Comparison of ENCODE assay signal across 8 mouse cellular contexts in genomic region chr9:80332153-80332552, GRCm38 (mm10).
A peak's percentile ranks its signal among the peaks of the same experiment; 100 is the strongest.
DNase-seq lines count a peak whose midpoint lies in the region; ATAC-seq and TF ChIP-seq lines count a peak whose summit lies in the region.

No protein-coding gene starts in this region.

- peak overlapping the region; percentile 44 for H3K4me2 ChIP-seq in embryonic facial prominence, embryonic 12.5 days (replicated peaks)
- H3K4me2 ChIP-seq in liver, embryonic 14.5 days (ENCODE audit: low read depth): peak overlapping the region; percentile 36; the same call in 1 of the 2 replicates
- H3K4me2 ChIP-seq in neural tube, embryonic 15.5 days: peak overlapping the region; percentile 64

- no peak for TF ChIP-seq EP300 in liver, embryonic 14.5 days (IDR thresholded peaks at IDR 0.05; ENCODE audit: low read depth)

- 0 out of 2 replicates have a peak overlapping the region, but pooled peaks have one; percentile 10 for H3K4me3 ChIP-seq in embryonic facial prominence, embryonic 12.5 days
- no peak overlapping the region for H3K4me3 ChIP-seq in liver, embryonic 14.5 days (ENCODE audit: insufficient read depth in 1 of 2, low read depth in 2 of 2, low read length in 2 of 2)
- H3K4me3 ChIP-seq in neural tube, embryonic 15.5 days (replicated peaks): peak overlapping the region; percentile 28

- no peaks in the 10 kb centered on the region for H3K36me3 ChIP-seq in embryonic facial prominence, embryonic 12.5 days
- H3K36me3 ChIP-seq in liver, embryonic 14.5 days (replicated peaks; ENCODE audit: control insufficient read depth, insufficient read depth, low read depth): no peaks in the 10 kb centered on the region
- H3K36me3 ChIP-seq in neural tube, embryonic 15.5 days: no peaks in the 10 kb centered on the region

- no peaks in the 10 kb centered on the region for H3K9me3 ChIP-seq in embryonic facial prominence, embryonic 12.5 days
- no peaks in the 10 kb centered on the region for H3K9me3 ChIP-seq in liver, embryonic 14.5 days (ENCODE audit: control insufficient read depth, low read length)
- H3K9me3 ChIP-seq in neural tube, embryonic 15.5 days (replicated peaks): no peaks in the 10 kb centered on the region

- no peaks in the 10 kb centered on the region for H3K4me1 ChIP-seq in embryonic facial prominence, embryonic 12.5 days
- H3K4me1 ChIP-seq in liver, embryonic 14.5 days (replicated peaks; ENCODE audit: control insufficient read depth in 2 of 2, insufficient read depth in 2 of 2, low read length in 1 of 2): peaks cover 0 to 2% of the 10 kb centered on the region in 2 experiments; a peak in 2 of 4 replicates
- H3K4me1 ChIP-seq in neural tube, embryonic 15.5 days: peaks cover 5% of the 10 kb centered on the region; the same call in 1 of the 2 replicates

- peak; percentile 71 for DNase-seq in CD4-positive, CD25-positive, alpha-beta regulatory T cell, adult 2 months (ENCODE audit: low read depth, low spot score)
- peak; percentile 24 for DNase-seq in T-cell, adult 2 months (ENCODE audit: low spot score)
- DNase-seq in heart, postnatal 10 days: peak; percentile 39 to 47
- peak; percentile 34 to 43 for DNase-seq in kidney, postnatal 36 days
- peak in 2 of 3 experiments; percentile 3 to 4 for DNase-seq in liver, embryonic 14.5 days (ENCODE audit: low read depth in 3 of 3, low spot score in 3 of 3)
- no peak for DNase-seq in spleen, adult 12 weeks (ENCODE audit: low spot score)

- TF ChIP-seq CTCF in liver, embryonic 14.5 days (IDR thresholded peaks at IDR 0.05; ENCODE audit: low read depth): peak; percentile 37

- no peak overlapping the region for H3K9ac ChIP-seq in embryonic facial prominence, embryonic 12.5 days
- H3K9ac ChIP-seq in liver, embryonic 14.5 days (replicated peaks): no peak overlapping the region
- no peak overlapping the region for H3K9ac ChIP-seq in neural tube, embryonic 15.5 days (replicated peaks)

- H3K27me3 ChIP-seq in embryonic facial prominence, embryonic 12.5 days: no peaks in the 10 kb centered on the region
- no peaks in the 10 kb centered on the region for H3K27me3 ChIP-seq in liver, embryonic 14.5 days (ENCODE audit: control insufficient read depth, insufficient read depth, low read length)
- peaks cover 7% of the 10 kb centered on the region; the same call in 1 of the 2 replicates for H3K27me3 ChIP-seq in neural tube, embryonic 15.5 days (replicated peaks)

- no peak overlapping the region for H3K27ac ChIP-seq in embryonic facial prominence, embryonic 12.5 days
- no peak overlapping the region for H3K27ac ChIP-seq in liver, embryonic 14.5 days
- no peak overlapping the region for H3K27ac ChIP-seq in neural tube, embryonic 15.5 days (replicated peaks)

- intact Hi-C loops in heart, postnatal 10 days (cut with DNase I): loop anchor here (5.0 to 10.0 kb wide), 2 partner anchors 885 to 1293 kb away; no protein-coding TSS in a partner anchor

- ATAC-seq in embryonic facial prominence, embryonic 12.5 days (ENCODE audit: insufficient number of reproducible peaks, insufficient read depth, low FRiP score, low TSS enrichment): peak; percentile 74; the same call in 1 of the 2 replicates
- no peak for ATAC-seq in liver, embryonic 14.5 days (ENCODE audit: insufficient read depth)
- ATAC-seq in neural tube, embryonic 15.5 days (ENCODE audit: low FRiP score): peak; percentile 81

- WGBS in embryonic facial prominence, embryonic 12.5 days: 21% methylated on average over 14 of the region's 14 CpGs
- 19% methylated on average over 14 of the region's 14 CpGs for WGBS in liver, embryonic 14.5 days (ENCODE audit: insufficient replicate concordance)
- 22% methylated on average over 14 of the region's 14 CpGs for WGBS in neural tube, embryonic 15.5 days

Comparison
In these comparisons a context has a peak if more than half of its experiments do, and no peak if none do; other contexts are left out.
1. H3K4me3 ChIP-seq: peak in embryonic facial prominence, embryonic 12.5 days (single experiment) and neural tube, embryonic 15.5 days (single experiment); none in liver, embryonic 14.5 days (0 of 2).
2. Peak in every context shown above with its lines, with median percentiles within 50 percentile points of each other: H3K4me2 ChIP-seq.